18 mouse cellular contexts compared by ENCODE assay signal in genomic region chr13:110127613-110128258, GRCm38 (mm10).
DNase-seq lines count a peak whose midpoint lies in the region; ATAC-seq and TF ChIP-seq lines count a peak whose summit lies in the region.
"Had no signal": no experiment of that assay in that cellular context is flagged by ENCODE, and none has a peak within 500 bp of the region (broad histone marks: within the 10 kb centered on the region; RNA-seq: fewer than 3 reads in every experiment).

No protein-coding gene starts in this region.

- no peak overlapping the region for H3K4me2 ChIP-seq in embryonic facial prominence, embryonic 14.5 days (ENCODE audit: low read depth, low read length)
- H3K4me2 ChIP-seq in midbrain, embryonic 12.5 days (replicated peaks) = no peak overlapping the region
- 0 out of 2 replicates have a peak overlapping the region, but pooled peaks have one; percentile 4 for H3K4me2 ChIP-seq in forebrain, postnatal 0 days (ENCODE audit: low read depth)
- H3K4me2 ChIP-seq in midbrain, postnatal 0 days (ENCODE audit: low read depth, low read length, poor library complexity, severe bottlenecking) = peak overlapping the region; percentile 9; the same call in 1 of the 2 replicates
- H3K4me2 ChIP-seq: embryonic facial prominence, embryonic 12.5 days had no signal

- no peaks in the 10 kb centered on the region for H3K4me1 ChIP-seq in embryonic facial prominence, embryonic 14.5 days (ENCODE audit: control insufficient read depth, insufficient read depth, low read length)
- no peaks in the 10 kb centered on the region for H3K4me1 ChIP-seq in embryonic facial prominence, embryonic 10.5 days
- H3K4me1 ChIP-seq in midbrain, embryonic 12.5 days = peaks cover 10% of the 10 kb centered on the region; the same call in 1 of the 2 replicates
- no peaks in the 10 kb centered on the region for H3K4me1 ChIP-seq in midbrain, embryonic 10.5 days
- H3K4me1 ChIP-seq in forebrain, postnatal 0 days (ENCODE audit: insufficient read depth) = no peaks in the 10 kb centered on the region
- peaks cover 6% of the 10 kb centered on the region; the same call in 1 of the 2 replicates for H3K4me1 ChIP-seq in midbrain, postnatal 0 days (ENCODE audit: insufficient read depth, low read length)
- H3K4me1 ChIP-seq: embryonic facial prominence, embryonic 12.5 days had no signal

- H3K9ac ChIP-seq in embryonic facial prominence, embryonic 14.5 days (ENCODE audit: low read depth, low read length) = no peak overlapping the region
- H3K9ac ChIP-seq in midbrain, embryonic 12.5 days (replicated peaks) = no peak overlapping the region
- 0 out of 2 replicates have a peak overlapping the region, but pooled peaks have one; percentile 7 for H3K9ac ChIP-seq in forebrain, postnatal 0 days
- H3K9ac ChIP-seq in midbrain, postnatal 0 days (replicated peaks; ENCODE audit: low read length, poor library complexity, severe bottlenecking) = peak overlapping the region; percentile 14; the same call in 1 of the 2 replicates
- H3K9ac ChIP-seq: embryonic facial prominence, embryonic 12.5 days; liver, embryonic 14.5 days had no signal

- no peak overlapping the region for H3K4me3 ChIP-seq in embryonic facial prominence, embryonic 14.5 days (ENCODE audit: low read depth, low read length)
- H3K4me3 ChIP-seq in embryonic facial prominence, embryonic 10.5 days = no peak overlapping the region
- no peak overlapping the region for H3K4me3 ChIP-seq in midbrain, embryonic 12.5 days
- no peak overlapping the region for H3K4me3 ChIP-seq in midbrain, embryonic 10.5 days
- H3K4me3 ChIP-seq in forebrain, postnatal 0 days (ENCODE audit: low read depth, low read length) = no peak overlapping the region
- H3K4me3 ChIP-seq in midbrain, postnatal 0 days (ENCODE audit: low read depth, low read length) = no peak overlapping the region
- H3K4me3 ChIP-seq: embryonic facial prominence, embryonic 12.5 days; heart, adult 2 months; limb, embryonic 10.5 days; myocyte had no signal

- TF ChIP-seq CTCF in forebrain, postnatal 0 days (IDR thresholded peaks at IDR 0.05; ENCODE audit: low read depth) = no peak
- no peak for TF ChIP-seq CTCF in midbrain, postnatal 0 days (IDR thresholded peaks at IDR 0.05)

- H3K9me3 ChIP-seq in embryonic facial prominence, embryonic 14.5 days (ENCODE audit: control insufficient read depth, low read length) = no peaks in the 10 kb centered on the region
- H3K9me3 ChIP-seq in embryonic facial prominence, embryonic 10.5 days = no peaks in the 10 kb centered on the region
- no peaks in the 10 kb centered on the region for H3K9me3 ChIP-seq in midbrain, embryonic 12.5 days
- H3K9me3 ChIP-seq in midbrain, embryonic 10.5 days (replicated peaks) = no peaks in the 10 kb centered on the region
- no peaks in the 10 kb centered on the region for H3K9me3 ChIP-seq in forebrain, postnatal 0 days (ENCODE audit: low read length)
- no peaks in the 10 kb centered on the region for H3K9me3 ChIP-seq in midbrain, postnatal 0 days (ENCODE audit: low read length)
- H3K9me3 ChIP-seq: embryonic facial prominence, embryonic 12.5 days; limb, embryonic 10.5 days had no signal

- H3K36me3 ChIP-seq in embryonic facial prominence, embryonic 14.5 days (ENCODE audit: control insufficient read depth, insufficient read depth, low read length) = no peaks in the 10 kb centered on the region
- H3K36me3 ChIP-seq in embryonic facial prominence, embryonic 10.5 days (replicated peaks) = no peaks in the 10 kb centered on the region
- no peaks in the 10 kb centered on the region for H3K36me3 ChIP-seq in midbrain, embryonic 12.5 days
- H3K36me3 ChIP-seq in midbrain, embryonic 10.5 days = no peaks in the 10 kb centered on the region
- no peaks in the 10 kb centered on the region for H3K36me3 ChIP-seq in forebrain, postnatal 0 days (ENCODE audit: insufficient read depth)
- no peaks in the 10 kb centered on the region for H3K36me3 ChIP-seq in midbrain, postnatal 0 days (ENCODE audit: insufficient read depth, low read length)
- H3K36me3 ChIP-seq: embryonic facial prominence, embryonic 12.5 days; limb, embryonic 10.5 days had no signal

- 61% methylated on average over 12 of the region's 12 CpGs for WGBS in embryonic facial prominence, embryonic 14.5 days
- 81% methylated on average over 12 of the region's 12 CpGs for WGBS in embryonic facial prominence, embryonic 10.5 days
- WGBS in midbrain, embryonic 12.5 days = 71% methylated on average over 12 of the region's 12 CpGs
- 85% methylated on average over 12 of the region's 12 CpGs for WGBS in midbrain, embryonic 10.5 days
- WGBS in forebrain, postnatal 0 days = 43% methylated on average over 12 of the region's 12 CpGs
- 29% methylated on average over 12 of the region's 12 CpGs for WGBS in midbrain, postnatal 0 days

- no peak overlapping the region for H3K27ac ChIP-seq in embryonic facial prominence, embryonic 14.5 days (replicated peaks; ENCODE audit: low read depth, low read length)
- no peak overlapping the region for H3K27ac ChIP-seq in embryonic facial prominence, embryonic 10.5 days (replicated peaks)
- peak overlapping the region; percentile 60 for H3K27ac ChIP-seq in midbrain, embryonic 12.5 days (replicated peaks)
- no peak overlapping the region; the same call in 1 of the 2 replicates for H3K27ac ChIP-seq in midbrain, embryonic 10.5 days (replicated peaks)
- H3K27ac ChIP-seq in forebrain, postnatal 0 days (ENCODE audit: low read depth, low read length) = peak overlapping the region; percentile 74
- H3K27ac ChIP-seq in midbrain, postnatal 0 days (ENCODE audit: low read depth, low read length) = peak overlapping the region; percentile 82
- H3K27ac ChIP-seq: embryonic facial prominence, embryonic 12.5 days; heart, adult 2 months; limb, embryonic 10.5 days; liver, embryonic 14.5 days had no signal

- no peaks in the 10 kb centered on the region for H3K27me3 ChIP-seq in embryonic facial prominence, embryonic 14.5 days (replicated peaks; ENCODE audit: control insufficient read depth, insufficient read depth, low read length)
- H3K27me3 ChIP-seq in embryonic facial prominence, embryonic 10.5 days (replicated peaks; ENCODE audit: low read depth, poor library complexity, severe bottlenecking) = no peaks in the 10 kb centered on the region
- no peaks in the 10 kb centered on the region for H3K27me3 ChIP-seq in midbrain, embryonic 12.5 days
- no peaks in the 10 kb centered on the region for H3K27me3 ChIP-seq in midbrain, embryonic 10.5 days (ENCODE audit: low read depth, poor library complexity, severe bottlenecking)
- no peaks in the 10 kb centered on the region for H3K27me3 ChIP-seq in forebrain, postnatal 0 days (ENCODE audit: insufficient read depth, low read length)
- H3K27me3 ChIP-seq in midbrain, postnatal 0 days (ENCODE audit: insufficient read depth, low read length) = no peaks in the 10 kb centered on the region
- H3K27me3 ChIP-seq: embryonic facial prominence, embryonic 12.5 days had no signal

- DNase-seq in embryonic facial prominence, embryonic 14.5 days (ENCODE audit: low spot score) = peak; percentile 4
- DNase-seq in embryonic facial prominence, embryonic 10.5 days (ENCODE audit: low spot score) = no peak
- DNase-seq in midbrain, embryonic 10.5 days (ENCODE audit: low spot score) = no peak
- DNase-seq in forebrain, postnatal 0 days = peak; percentile 69
- DNase-seq in midbrain, postnatal 0 days (ENCODE audit: low spot score) = peak; percentile 78
- no peak for DNase-seq in gastrocnemius, adult 8-10 months (ENCODE audit: low spot score in 2 of 2)
- no peak for DNase-seq in thymus, postnatal 10 days (ENCODE audit: low spot score in 2 of 2)
- DNase-seq: cerebellum, adult 9-10 months; heart, adult 2 months; heart, postnatal 14 days; kidney, adult 11 months; lung, postnatal 36 days; thymus, postnatal 25 days had no signal

- ATAC-seq in embryonic facial prominence, embryonic 14.5 days (ENCODE audit: low read depth) = no peak
- 0 out of 2 replicates have a peak, but pooled peaks have one; percentile 16 for ATAC-seq in midbrain, embryonic 12.5 days (ENCODE audit: low FRiP score, low read depth)
- ATAC-seq in forebrain, postnatal 0 days = peak; percentile 89
- peak; percentile 80 for ATAC-seq in midbrain, postnatal 0 days (ENCODE audit: low FRiP score)

Comparison
In these comparisons a context has a peak if more than half of its experiments do, and no peak if none do; other contexts are left out.
1. DNase-seq: peak in embryonic facial prominence, embryonic 14.5 days (single experiment), forebrain, postnatal 0 days (single experiment) and midbrain, postnatal 0 days (single experiment); none in embryonic facial prominence, embryonic 10.5 days (single experiment), midbrain, embryonic 10.5 days (single experiment), gastrocnemius, adult 8-10 months (0 of 2) and thymus, postnatal 10 days (0 of 2).
2. H3K27ac ChIP-seq: peak in midbrain, embryonic 12.5 days (single experiment), forebrain, postnatal 0 days (single experiment) and midbrain, postnatal 0 days (single experiment); none in embryonic facial prominence, embryonic 14.5 days (single experiment), embryonic facial prominence, embryonic 10.5 days (single experiment) and midbrain, embryonic 10.5 days (single experiment).
3. H3K4me2 ChIP-seq: peak in forebrain, postnatal 0 days (single experiment) and midbrain, postnatal 0 days (single experiment); none in embryonic facial prominence, embryonic 14.5 days (single experiment) and midbrain, embryonic 12.5 days (single experiment).
4. H3K9ac ChIP-seq: peak in forebrain, postnatal 0 days (single experiment) and midbrain, postnatal 0 days (single experiment); none in embryonic facial prominence, embryonic 14.5 days (single experiment) and midbrain, embryonic 12.5 days (single experiment).